Mouse (Mus musculus) neural tube, embryonic 14.5 days (tissue): ENCODE data around the gene Rgmb. TPM values are rescaled to one million over a fixed set of nuclear protein-coding genes. Genes with fewer than 3 reads are reported as not detected.

Experiments
- ATAC-seq: fragments of 200-750 bp; cut with Nextera tagmentation; 2 replicates; pipeline ENCODE4 v1.8.0; 2017; ENCODE audit warnings: low read depth, mild to moderate bottlenecking, moderate TSS enrichment, moderate library complexity
- H3K27ac ChIP-seq: fragments of 300-500 bp; sonication (generic); 2 replicates; pipeline ENCODE4 v1.5.1; 2014; ENCODE audit warnings: low read depth, mild to moderate bottlenecking, control low read depth, low read length, moderate library complexity, mixed read lengths
- H3K27me3 ChIP-seq: fragments of 300-500 bp; sonication (generic); 2 replicates; pipeline ENCODE4 v1.6.1; 2014; ENCODE audit warnings: low read length; ENCODE audit not compliant: control insufficient read depth, insufficient read depth
- H3K36me3 ChIP-seq: fragments of 300-500 bp; sonication (generic); 2 replicates; pipeline ENCODE4 v1.6.1; 2014; ENCODE audit warnings: low read length, mixed read lengths; ENCODE audit not compliant: control insufficient read depth, insufficient read depth
- H3K4me1 ChIP-seq: fragments of 300-500 bp; sonication (generic); 2 replicates; pipeline ENCODE4 v1.6.1; 2014; ENCODE audit warnings: low read length; ENCODE audit not compliant: control insufficient read depth, insufficient read depth
- H3K4me2 ChIP-seq: fragments of 300-500 bp; sonication (generic); 2 replicates; pipeline ENCODE4 v1.6.1; 2014; ENCODE audit warnings: mild to moderate bottlenecking, low read depth, low read length, control low read depth
- H3K4me3 ChIP-seq: fragments of 300-500 bp; sonication (generic); 2 replicates; pipeline ENCODE4 v1.5.1; 2014; ENCODE audit warnings: low read depth, low read length, control low read depth, mixed read lengths
- H3K9ac ChIP-seq: fragments of 300-500 bp; sonication (generic); replicated peaks from 2 replicates; pipeline ENCODE4 v1.6.1; 2014; ENCODE audit warnings: low read depth, mild to moderate bottlenecking, control low read depth, low read length, mixed read lengths
- H3K9me3 ChIP-seq: fragments of 300-500 bp; sonication (generic); 2 replicates; pipeline ENCODE4 v1.6.1; 2016; ENCODE audit warnings: low read length; ENCODE audit not compliant: control insufficient read depth
- WGBS: fragments of 180-500 bp; shearing (Covaris S2); extraction: QIAGEN DNeasy Blood & Tissue Kit; methylation state at CpG from one replicate; pipeline ENCODE4 v1.1.7; 2014; 5-methylcytosine and 5-hydroxymethylcytosine counted together
- polyA plus RNA-seq: library from polyadenylated mRNA; unstranded; fragments of >200 nt; fragmentation: Nextera tagmentation; extraction: Ambion mirVana; gene quantifications from 2 replicates; pipeline ENCODE4 v1.2.1, GENCODE M21; 2014

Rgmb gene
- polyA plus RNA-seq, 1 experiment from 2014 or later = 63.7 TPM

DNA sequence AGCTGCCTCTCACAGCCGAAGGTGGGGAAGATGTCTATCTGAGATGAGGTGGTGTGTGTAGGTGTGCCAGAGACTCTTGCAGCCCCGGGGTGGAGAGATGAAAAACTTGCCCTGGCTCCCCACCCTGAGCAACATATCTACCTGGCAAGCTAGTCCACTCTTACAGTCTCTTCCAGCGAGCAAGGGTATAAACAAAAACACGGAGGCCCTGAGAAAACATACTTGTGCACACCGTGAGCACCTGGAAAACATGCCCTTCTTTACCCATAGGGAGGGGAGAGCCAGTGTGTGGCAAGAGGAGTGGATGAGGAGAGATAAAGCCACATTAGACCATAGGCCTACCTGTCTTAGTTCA lies 13.8 kb downstream of the Rgmb start:
- peaks cover 47% of the 10 kb centered on the region for H3K4me1 ChIP-seq

DNA sequence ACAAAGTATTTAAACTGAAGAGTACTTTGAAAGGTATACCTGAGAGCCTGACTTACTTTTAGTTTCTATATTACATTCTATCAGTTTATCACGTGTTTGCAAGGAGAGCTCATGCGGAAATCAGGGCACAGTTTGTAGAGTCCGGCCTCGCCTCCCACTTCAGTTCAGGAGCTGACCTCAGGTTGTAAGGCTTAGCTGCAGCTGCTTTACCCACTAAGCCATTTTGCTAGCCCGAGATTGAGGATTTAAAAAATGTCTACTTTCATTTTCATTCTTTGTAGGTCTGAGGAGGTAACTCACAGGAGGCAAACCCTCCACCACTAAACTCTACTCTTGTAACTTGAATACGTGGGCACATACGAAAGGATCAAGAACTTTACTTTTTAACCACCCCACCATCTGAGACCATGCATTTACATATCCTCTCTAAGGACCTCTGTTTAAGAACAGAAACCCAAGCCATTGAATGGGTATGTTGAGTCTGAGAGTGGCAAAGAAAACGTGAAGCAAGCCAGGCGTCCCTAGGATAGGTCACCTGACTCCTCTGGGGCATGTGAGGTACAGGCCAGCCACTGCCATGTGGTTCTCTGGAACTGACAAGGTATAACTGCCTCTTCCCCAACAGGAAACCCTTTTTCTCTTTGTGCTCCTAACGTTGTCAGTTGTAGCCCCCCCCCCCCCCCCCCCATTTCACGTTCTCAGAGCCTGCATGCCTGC lies 14.3 kb downstream of the Rgmb start:
- peaks cover 49% of the 10 kb centered on the region for H3K4me1 ChIP-seq
- no peaks in the 10 kb centered on the region for H3K9me3 ChIP-seq
- no peak for ATAC-seq
- no peak overlapping the region for H3K27ac ChIP-seq
- no peak overlapping the region for H3K4me3 ChIP-seq
- H3K36me3 ChIP-seq = no peaks in the 10 kb centered on the region; the same call in none of the 2 replicates
- no peaks in the 10 kb centered on the region for H3K27me3 ChIP-seq
- H3K4me2 ChIP-seq = no peak overlapping the region
- 81% methylated on average over 10 of the region's 11 CpGs for WGBS
- H3K9ac ChIP-seq = no peak overlapping the region

More for the DNA sequence above, 13.8 kb downstream of the Rgmb start:
- Histone ChIP-seq H3K9ac (no peak overlapping the region), H3K27ac (no peak overlapping the region), H3K9me3 (no peaks in the 10 kb centered on the region), H3K4me2 (no peak overlapping the region), H3K4me3 (no peak overlapping the region), H3K27me3 (no peaks in the 10 kb centered on the region), H3K36me3 (no peaks in the 10 kb centered on the region; the same call in none of the 2 replicates)
- WGBS = 96% methylated on average over 5 of the region's 5 CpGs
- ATAC-seq = no peak

DNA sequence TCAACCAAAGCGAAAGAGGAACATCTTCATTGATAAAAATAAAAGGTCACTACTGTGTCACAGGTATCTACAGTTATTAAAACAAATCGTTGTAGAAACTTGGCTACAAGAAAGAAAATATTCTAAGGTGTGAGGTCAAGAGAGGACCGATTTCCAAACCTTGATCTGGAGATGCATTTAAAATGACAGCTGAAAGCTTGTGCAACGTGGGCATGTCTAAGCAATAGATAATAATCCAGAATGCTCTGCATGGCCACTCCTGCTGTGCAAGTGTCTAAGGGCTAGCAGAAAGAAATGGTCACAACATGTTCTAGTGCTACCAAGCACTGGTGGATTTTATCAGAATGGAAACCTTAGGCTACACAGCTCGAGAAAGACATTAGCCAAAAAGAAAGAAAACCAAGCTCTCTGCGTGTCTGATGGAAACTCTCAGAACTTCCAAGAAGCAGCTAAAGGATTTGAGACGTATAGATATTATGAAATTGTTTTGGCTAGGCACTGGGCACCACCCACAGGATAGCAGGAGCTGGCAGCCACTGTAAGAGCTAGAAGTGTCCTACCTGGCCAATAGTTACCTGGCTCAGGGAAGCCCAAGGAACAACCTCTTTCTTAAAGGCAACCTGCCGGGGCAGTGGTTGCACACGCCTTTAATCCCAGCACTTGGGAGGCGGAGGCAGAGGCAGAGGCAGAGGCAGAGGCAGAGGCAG lies 15.4 kb downstream of the Rgmb start:
- Histone ChIP-seq H3K27ac (no peak overlapping the region), H3K27me3 (no peaks in the 10 kb centered on the region), H3K4me1 (peaks cover 50% of the 10 kb centered on the region), H3K4me2 (no peak overlapping the region), H3K36me3 (no peaks in the 10 kb centered on the region; the same call in none of the 2 replicates), H3K9me3 (no peaks in the 10 kb centered on the region), H3K9ac (no peak overlapping the region), H3K4me3 (no peak overlapping the region)
- 86% methylated on average over 10 of the region's 10 CpGs for WGBS
- no peak for ATAC-seq

DNA sequence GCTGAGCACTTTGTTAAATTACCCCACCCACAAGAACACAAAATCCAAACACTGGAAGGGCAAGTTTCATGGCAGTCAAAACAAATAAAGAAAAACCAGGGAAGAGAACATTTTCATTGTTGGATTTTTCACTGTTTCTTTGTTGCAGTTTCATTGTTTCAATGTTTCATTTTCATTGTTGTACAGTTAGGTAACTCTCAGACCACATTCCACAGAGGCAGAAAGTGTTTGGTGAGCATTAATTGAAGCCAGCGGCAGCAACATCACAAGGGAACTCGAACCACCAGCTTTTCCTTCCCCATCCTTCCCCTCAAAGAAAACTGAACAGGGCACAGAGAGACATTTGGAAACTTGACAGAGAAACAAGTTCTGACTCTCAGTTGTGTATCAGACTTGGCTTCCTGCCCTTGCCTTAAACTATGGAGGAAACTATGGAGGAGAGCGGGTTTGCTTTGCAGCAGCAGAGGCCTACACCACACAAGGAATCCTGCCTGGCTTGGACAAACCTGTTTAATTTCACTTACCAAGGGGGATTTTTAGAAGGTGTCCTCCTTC lies 17.1 kb downstream of the Rgmb start:
- Histone ChIP-seq H3K4me2 (no peak overlapping the region), H3K27ac (no peak overlapping the region; the same call in none of the 2 replicates), H3K9me3 (no peaks in the 10 kb centered on the region), H3K27me3 (no peaks in the 10 kb centered on the region), H3K4me1 (peaks cover 59% of the 10 kb centered on the region), H3K9ac (no peak overlapping the region), H3K4me3 (no peak overlapping the region), H3K36me3 (no peaks in the 10 kb centered on the region; the same call in 1 of the 2 replicates)
- no peak for ATAC-seq
- 67% methylated on average over 3 of the region's 3 CpGs for WGBS

DNA sequence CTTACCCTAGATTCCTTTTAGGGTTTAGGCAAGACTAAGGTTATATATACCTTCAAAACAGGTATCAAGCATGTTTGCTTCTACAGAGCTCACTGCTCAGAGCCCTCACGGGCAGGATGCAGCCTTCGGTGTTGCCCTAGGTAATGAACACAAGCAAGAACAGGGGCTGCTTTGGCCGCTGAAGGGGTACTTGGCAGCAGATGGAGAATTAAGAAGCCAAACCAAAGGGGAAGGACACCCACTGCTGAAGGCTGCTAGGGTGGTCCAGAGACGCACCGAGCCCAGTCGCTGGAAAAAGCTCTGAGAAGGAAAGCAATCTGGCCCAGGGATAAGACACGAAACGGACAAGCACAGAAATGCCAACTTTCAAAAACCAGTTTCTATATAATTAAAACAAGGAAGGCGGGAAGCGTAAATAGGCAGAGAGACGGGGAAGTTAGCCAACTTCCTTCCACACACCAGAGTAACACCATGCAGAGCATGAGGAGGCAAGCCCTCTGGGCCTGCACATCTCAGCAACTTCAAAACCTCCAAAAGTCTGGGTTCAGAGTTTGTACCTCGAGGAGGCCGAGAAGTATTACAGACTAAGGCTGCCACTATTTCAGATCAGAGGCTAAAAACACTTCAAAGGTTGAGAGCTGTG lies 18.6 kb downstream of the Rgmb start:
- no peak overlapping the region for H3K27ac ChIP-seq
- H3K9me3 ChIP-seq = no peaks in the 10 kb centered on the region
- H3K4me2 ChIP-seq = no peak overlapping the region
- ATAC-seq = no peak
- whole genome bisulfite sequencing = 72% methylated on average over 13 of the region's 13 CpGs
- H3K27me3 ChIP-seq = no peaks in the 10 kb centered on the region
- H3K36me3 ChIP-seq = peaks cover 3% of the 10 kb centered on the region
- H3K4me3 ChIP-seq = no peak overlapping the region
- H3K9ac ChIP-seq = no peak overlapping the region
- H3K4me1 ChIP-seq = peaks cover 58% of the 10 kb centered on the region

DNA sequence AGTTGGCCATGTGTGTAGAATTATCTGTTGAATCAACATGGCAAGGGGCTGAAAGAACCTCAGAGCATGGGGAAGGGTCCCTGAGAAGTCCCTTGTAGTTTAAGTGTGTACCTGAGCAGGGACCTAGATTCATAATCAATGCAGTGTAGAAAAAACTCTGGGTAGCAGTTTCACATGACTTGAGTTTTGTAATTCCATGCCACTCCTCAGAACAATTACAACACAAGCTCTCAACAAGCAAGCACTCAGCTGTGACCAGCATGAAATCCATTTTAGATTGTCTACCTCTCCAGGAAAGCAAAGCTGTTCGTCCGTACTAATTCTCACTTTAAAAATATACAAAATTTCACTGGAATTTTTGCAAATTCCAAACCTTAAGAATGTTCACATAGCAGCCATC lies 20.9 kb downstream of the Rgmb start:
- Histone ChIP-seq H3K27me3 (no peaks in the 10 kb centered on the region), H3K4me1 (peaks cover 50% of the 10 kb centered on the region), H3K9me3 (no peaks in the 10 kb centered on the region), H3K4me2 (no peak overlapping the region), H3K4me3 (no peak overlapping the region), H3K9ac (no peak overlapping the region), H3K27ac (no peak overlapping the region), H3K36me3 (peaks cover 16% of the 10 kb centered on the region; the same call in 1 of the 2 replicates)
- 62% methylated on average over 2 of the region's 2 CpGs for WGBS
- no peak for ATAC-seq

DNA sequence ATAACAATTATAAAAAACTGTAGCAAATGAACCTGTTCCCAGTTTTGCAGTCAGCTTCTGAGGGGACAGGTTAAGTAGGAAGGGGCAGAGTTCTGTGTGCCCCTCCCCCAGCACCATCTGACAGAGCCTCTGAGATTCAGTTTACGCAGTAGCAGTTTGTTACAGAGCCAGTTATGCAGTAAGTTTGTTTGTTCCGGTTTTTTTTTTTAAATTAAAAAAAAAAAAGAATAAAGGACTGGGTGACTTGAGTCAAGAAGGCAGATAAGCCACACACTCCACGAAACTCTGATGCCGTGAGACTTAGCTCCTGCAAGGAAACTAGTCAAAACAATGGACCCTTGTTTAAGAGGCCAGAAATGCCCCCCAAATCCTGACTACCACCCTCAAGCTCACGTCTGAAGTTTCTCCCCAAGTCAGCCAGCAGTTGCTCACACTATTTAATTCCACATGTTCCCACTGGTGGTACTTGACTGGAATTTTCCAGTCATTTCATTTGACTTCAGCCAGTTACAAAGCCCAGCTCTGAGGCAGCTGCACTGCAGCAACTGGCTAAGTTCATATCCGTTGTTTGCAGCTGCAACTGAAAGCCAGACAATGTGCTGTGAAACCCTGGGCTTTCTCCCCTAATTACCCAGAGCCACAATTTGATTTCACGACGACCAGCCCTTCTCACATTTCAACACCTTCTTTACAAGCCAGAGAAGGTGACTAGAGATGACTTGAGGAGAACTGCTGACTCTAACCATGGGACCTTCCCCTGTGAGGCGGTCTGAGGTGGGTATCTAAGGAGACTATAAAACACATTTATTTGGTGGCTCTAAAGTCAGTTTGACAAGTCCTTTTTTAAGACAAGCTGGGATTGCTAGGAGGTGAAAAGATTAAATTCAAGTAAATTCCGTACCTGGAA lies 22.1 kb downstream of the Rgmb start:
- Histone ChIP-seq H3K4me2 (no peak overlapping the region), H3K4me3 (no peak overlapping the region), H3K27me3 (no peaks in the 10 kb centered on the region), H3K27ac (no peak overlapping the region), H3K9me3 (no peaks in the 10 kb centered on the region), H3K36me3 (peaks cover 16% of the 10 kb centered on the region; the same call in 1 of the 2 replicates), H3K9ac (no peak overlapping the region), H3K4me1 (peaks cover 38% of the 10 kb centered on the region)
- WGBS = 19% methylated on average over 10 of the region's 10 CpGs
- ATAC-seq = no peak

DNA sequence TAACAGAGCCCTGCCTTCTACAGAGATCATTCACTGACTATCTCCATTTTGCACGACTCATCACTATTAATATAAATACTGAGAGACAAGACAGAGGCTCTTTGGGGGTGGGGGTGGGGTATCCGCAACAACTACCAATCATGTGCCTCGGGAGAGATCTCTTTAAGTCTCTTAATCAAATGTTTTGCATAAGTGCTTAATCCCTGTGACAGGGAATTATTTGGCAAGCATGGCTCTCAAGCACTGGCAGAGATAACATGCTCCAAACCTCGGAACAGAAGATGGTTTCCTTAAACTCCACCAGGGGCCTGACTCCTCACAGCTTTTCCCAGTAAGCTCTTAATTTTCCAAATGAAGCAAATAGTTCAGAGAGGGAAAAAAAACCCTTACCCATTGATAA lies 22.8 kb downstream of the Rgmb start:
- ATAC-seq = no peak
- Histone ChIP-seq H3K9me3 (no peaks in the 10 kb centered on the region), H3K4me3 (no peak overlapping the region), H3K4me2 (no peak overlapping the region), H3K9ac (no peak overlapping the region), H3K27ac (no peak overlapping the region), H3K36me3 (peaks cover 16% of the 10 kb centered on the region; the same call in 1 of the 2 replicates), H3K4me1 (peaks cover 36% of the 10 kb centered on the region), H3K27me3 (no peaks in the 10 kb centered on the region)
- 47% methylated on average over 4 of the region's 4 CpGs for WGBS
